Mouse (Mus musculus) C2C12 (cell line): ENCODE measurements around the gene Gm20458. TPM values are rescaled to one million over a fixed set of nuclear protein-coding genes. Genes with fewer than 3 reads are reported as not detected.

Experiments used
- H3K27me3 ChIP-seq: one replicate; pipeline ENCODE4 v1.6.1; 2011; ENCODE audit not compliant: control insufficient read depth, insufficient read depth, insufficient read length
- H3K36me3 ChIP-seq: one replicate; pipeline ENCODE4 v1.6.1; 2011; ENCODE audit not compliant: control insufficient read depth, insufficient read depth
- H3K4me3 ChIP-seq: one replicate; pipeline ENCODE4 v1.5.1; 2011; ENCODE audit warnings: mild to moderate bottlenecking, control low read depth; ENCODE audit not compliant: poor library complexity, insufficient read depth, severe bottlenecking
- H3K79me2 ChIP-seq: one replicate; pipeline ENCODE4 v1.6.1; 2011; ENCODE audit not compliant: control insufficient read depth, insufficient read depth
- H3K79me3 ChIP-seq: one replicate; pipeline ENCODE4 v1.6.1; 2011; ENCODE audit warnings: low read depth, control low read depth
- H3ac ChIP-seq: one replicate; pipeline ENCODE3; 2011; ENCODE audit warnings: low read depth; ENCODE audit not compliant: control insufficient read depth, insufficient read length
- CEBPB ChIP-seq: IDR thresholded peaks from one replicate; pipeline ENCODE4 v1.6.1; 2011; ENCODE audit warnings: low read depth, mild to moderate bottlenecking, control low read depth, moderate library complexity
- CTCF ChIP-seq: IDR thresholded peaks from one replicate; pipeline ENCODE4 v1.5.1; 2011; ENCODE audit not compliant: control insufficient read depth, insufficient read depth, insufficient read length
- FOSL1 ChIP-seq: IDR thresholded peaks from one replicate; pipeline ENCODE4 v1.8.0; 2011; ENCODE audit warnings: mild to moderate bottlenecking, low read length; ENCODE audit not compliant: poor library complexity, insufficient read depth, severe bottlenecking
- MAX ChIP-seq: IDR thresholded peaks from one replicate; pipeline ENCODE4 v1.6.1; 2011; ENCODE audit warnings: mild to moderate bottlenecking, control low read depth
- MYOD1 ChIP-seq: IDR thresholded peaks from one replicate; pipeline ENCODE4 v1.6.1; 2011; ENCODE audit warnings: low read depth; ENCODE audit not compliant: control insufficient read depth, insufficient read length
- MYOG ChIP-seq: IDR thresholded peaks from one replicate; pipeline ENCODE4 v1.6.1; 2011; ENCODE audit not compliant: control insufficient read depth, insufficient read length; ENCODE audit errors: extremely low read depth
- USF1 ChIP-seq: IDR thresholded peaks from one replicate; pipeline ENCODE4 v1.6.1; 2011; ENCODE audit warnings: low read depth, mild to moderate bottlenecking, control low read depth, moderate library complexity
- polyA plus RNA-seq: library from polyadenylated mRNA; unstranded; fragments of >200 nt; fragmentation: generic; extraction: Trizol; gene quantifications from one replicate; pipeline ENCODE4 v1.2.1, GENCODE M21; 2012; ENCODE audit warnings: missing spikeins

Gene Gm20458
- polyA plus RNA-seq, 1 experiment: 29.7 TPM

DNA sequence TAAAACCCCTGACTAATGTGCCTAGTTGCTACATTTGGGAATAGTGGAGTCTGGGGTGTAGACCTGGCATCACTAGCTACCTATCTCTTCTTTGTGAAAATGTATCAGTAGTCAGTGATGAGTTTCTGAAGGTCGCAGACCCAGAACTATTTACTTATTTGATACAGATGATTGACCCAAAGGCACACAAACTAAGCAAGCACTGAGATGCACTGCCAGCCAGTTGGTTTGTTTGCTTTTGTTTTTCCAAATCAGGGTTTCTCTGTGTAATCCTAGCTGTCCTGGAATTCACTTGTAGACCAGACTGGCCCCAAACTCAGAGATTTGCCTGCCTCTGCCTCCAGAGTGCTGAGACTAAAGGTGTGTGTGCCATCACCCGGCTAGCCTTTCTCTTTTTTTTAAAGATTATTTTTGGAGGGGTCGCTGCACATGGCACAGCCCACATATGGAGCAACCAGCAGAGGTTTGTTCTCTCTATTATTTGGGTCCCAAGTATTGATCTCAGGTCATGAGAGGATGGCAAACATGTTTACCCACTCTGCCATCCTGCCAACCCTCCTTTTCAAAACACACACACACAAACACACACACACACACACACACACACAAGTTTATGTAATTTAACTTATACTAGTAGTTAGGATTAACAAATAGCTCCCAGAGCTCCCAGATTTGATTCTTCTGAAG lies 15.2 kb upstream of the Gm20458 start:
- H3K27me3 ChIP-seq: no peaks in the 10 kb centered on the region
- H3ac ChIP-seq: no peak overlapping the region
- peaks cover 21% of the 10 kb centered on the region for H3K79me3 ChIP-seq
- H3K79me2 ChIP-seq: peaks cover 25% of the 10 kb centered on the region
- H3K4me3 ChIP-seq: no peak overlapping the region
- peaks cover 1% of the 10 kb centered on the region for H3K36me3 ChIP-seq
- no peak for TF ChIP-seq FOSL1
- no peak for TF ChIP-seq CTCF
- TF ChIP-seq MAX: no peak

DNA sequence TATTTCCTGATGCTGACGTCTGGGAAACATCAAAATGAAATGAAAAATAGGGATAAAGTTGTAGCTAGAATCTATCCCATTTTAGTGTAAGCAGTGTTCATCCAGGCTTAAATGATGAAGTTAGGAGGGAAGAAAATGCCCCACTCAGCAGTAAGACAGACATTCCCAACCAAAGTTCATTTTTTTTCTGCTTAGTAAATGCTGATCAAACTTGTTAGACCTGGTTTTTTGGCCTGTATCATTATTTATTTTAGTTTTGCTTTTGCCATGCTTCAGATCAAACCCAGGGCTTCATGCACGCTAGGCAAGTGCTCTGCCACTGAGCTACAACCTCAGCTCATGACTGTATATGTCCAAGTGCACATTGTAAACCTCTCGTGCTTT lies 14.7 kb upstream of the Gm20458 start:
- no peak for TF ChIP-seq CTCF
- TF ChIP-seq FOSL1: no peak
- no peak for TF ChIP-seq CEBPB
- TF ChIP-seq MAX: no peak
- no peak for TF ChIP-seq USF1
- TF ChIP-seq MYOD1: no peak
- no peak for TF ChIP-seq MYOG
- Histone ChIP-seq H3K4me3 (no peak overlapping the region), H3K36me3 (no peaks in the 10 kb centered on the region), H3ac (no peak overlapping the region), H3K27me3 (no peaks in the 10 kb centered on the region), H3K79me2 (peaks cover 20% of the 10 kb centered on the region), H3K79me3 (peaks cover 16% of the 10 kb centered on the region)

DNA sequence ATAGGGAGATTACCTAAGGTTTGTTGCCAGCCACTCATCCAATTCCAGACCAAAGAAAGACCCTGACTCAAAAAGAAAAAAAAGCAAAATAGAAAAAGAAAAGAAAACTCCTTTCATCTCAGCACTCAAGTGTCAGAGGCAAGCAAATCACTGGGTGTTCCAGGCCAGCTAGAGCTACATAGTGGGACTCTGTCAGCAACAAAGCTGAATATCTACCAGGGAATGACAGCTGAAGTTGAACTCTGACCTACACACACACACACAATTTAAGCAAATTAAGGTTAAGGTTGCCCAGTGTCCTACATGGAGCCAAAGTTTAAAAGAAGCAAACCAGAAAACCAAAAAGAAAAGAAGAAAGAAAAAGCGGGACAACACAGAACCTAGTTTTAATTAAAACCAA lies 12.6 kb upstream of the Gm20458 start:
- Histone ChIP-seq H3K36me3 (no peaks in the 10 kb centered on the region), H3K4me3 (no peak overlapping the region), H3K79me3 (no peaks in the 10 kb centered on the region), H3K27me3 (no peaks in the 10 kb centered on the region), H3ac (no peak overlapping the region), H3K79me2 (no peaks in the 10 kb centered on the region)
- TF ChIP-seq CTCF (no peak), MAX (no peak)

DNA sequence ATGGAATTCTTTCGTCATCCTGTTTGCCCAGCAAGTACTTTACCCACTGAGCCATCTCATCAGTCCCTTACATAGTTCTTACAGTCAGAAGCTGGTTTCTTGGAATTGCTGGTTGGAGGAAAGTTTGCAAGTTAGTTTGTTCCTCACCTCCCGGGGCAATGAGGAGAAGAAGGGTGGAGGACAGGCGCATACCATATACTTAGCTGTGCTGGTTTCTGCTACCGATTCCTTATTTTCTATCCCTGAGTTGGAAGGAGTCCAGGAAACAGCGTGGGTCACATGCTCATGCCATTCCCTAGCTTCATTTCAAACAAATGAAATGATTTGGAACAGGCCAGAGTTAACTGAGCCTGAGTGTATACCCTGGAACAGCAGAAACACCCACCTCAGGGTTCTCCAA lies 11.8 kb upstream of the Gm20458 start:
- TF ChIP-seq MYOD1 (no peak), FOSL1 (no peak), USF1 (no peak), MYOG (no peak), MAX (no peak), CEBPB (no peak), CTCF (no peak)
- no peaks in the 10 kb centered on the region for H3K27me3 ChIP-seq
- H3K79me2 ChIP-seq: no peaks in the 10 kb centered on the region
- H3K79me3 ChIP-seq: no peaks in the 10 kb centered on the region
- H3K4me3 ChIP-seq: no peak overlapping the region
- no peaks in the 10 kb centered on the region for H3K36me3 ChIP-seq
- H3ac ChIP-seq: no peak overlapping the region

DNA sequence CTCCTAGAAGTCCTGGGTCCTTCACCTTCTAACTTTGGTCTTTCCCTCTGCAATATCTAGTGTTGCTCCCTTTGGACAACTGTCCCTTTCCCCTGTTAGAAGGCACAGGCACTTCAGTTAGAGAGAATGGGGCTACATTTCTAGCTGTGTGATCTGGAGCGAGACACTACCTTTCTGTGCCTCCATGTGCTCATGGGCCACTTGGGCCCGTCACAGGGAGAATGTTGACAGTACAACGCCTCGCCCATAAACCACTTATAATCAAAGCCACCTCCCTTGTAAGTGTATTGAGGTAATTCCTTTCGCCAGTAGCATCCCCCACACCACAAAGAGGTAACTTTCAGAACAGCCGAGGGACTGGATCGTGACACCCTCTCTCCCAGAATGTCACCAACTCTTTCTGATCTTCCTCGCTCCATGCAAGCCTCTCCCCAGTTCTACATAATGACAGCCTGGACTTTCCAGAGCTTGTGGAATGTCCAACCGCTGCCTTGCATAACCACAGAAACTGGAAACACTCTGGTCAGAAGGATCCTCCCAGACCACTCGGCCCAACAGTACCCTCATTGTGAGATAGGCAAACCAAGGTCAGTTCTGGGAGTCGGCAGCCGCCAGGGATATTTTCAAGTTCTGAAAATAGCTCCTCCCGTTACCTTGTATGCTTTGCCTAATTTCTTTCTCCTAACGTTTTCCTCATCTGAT lies 11.3 kb upstream of the Gm20458 start:
- H3K79me2 ChIP-seq: no peaks in the 10 kb centered on the region
- H3K79me3 ChIP-seq: no peaks in the 10 kb centered on the region
- H3ac ChIP-seq: no peak overlapping the region
- no peak overlapping the region for H3K4me3 ChIP-seq
- TF ChIP-seq CEBPB: no peak
- TF ChIP-seq FOSL1: no peak
- no peak for TF ChIP-seq USF1
- no peak for TF ChIP-seq MYOG
- no peak for TF ChIP-seq CTCF
- no peak for TF ChIP-seq MAX
- TF ChIP-seq MYOD1: no peak
- H3K27me3 ChIP-seq: no peaks in the 10 kb centered on the region
- H3K36me3 ChIP-seq: no peaks in the 10 kb centered on the region

DNA sequence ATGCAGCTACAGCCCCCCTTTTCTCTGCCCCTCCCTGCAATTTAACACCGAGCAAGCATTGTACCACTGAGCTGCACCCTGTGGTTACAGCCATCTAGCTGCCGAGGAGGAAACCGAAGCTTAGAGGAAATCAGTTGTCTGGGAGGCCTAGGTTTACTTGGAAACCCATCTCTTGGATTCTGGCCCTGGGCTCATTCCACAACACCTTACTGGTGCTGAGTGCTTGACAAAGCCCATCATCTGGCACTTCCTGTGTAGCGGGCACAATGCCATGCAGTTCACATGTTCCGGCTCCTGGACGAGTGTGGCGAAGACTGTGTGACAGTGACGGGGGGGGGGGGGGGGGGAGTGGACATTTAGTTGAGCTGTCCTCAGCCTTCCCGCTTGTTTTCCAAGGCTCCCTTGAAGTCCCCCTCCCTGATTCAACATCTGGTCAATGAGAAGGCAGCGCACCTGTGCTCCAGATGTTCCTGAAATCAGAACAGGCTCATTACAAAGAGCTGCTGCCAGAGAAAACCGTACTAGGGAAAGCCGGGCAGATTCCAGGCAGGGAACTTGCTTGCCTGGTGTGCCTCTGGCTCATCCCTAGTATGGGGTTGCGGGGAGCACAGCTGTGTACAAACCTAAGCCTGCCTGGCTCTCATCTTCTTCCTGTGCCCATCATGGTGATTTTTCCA lies 8.6 kb upstream of the Gm20458 start:
- Histone ChIP-seq H3K79me3 (no peaks in the 10 kb centered on the region), H3K27me3 (no peaks in the 10 kb centered on the region)
- no peak for TF ChIP-seq MAX
- peak; percentile 31 for TF ChIP-seq MYOD1

More for the DNA sequence above, 8.6 kb upstream of the Gm20458 start:
- no peaks in the 10 kb centered on the region for H3K36me3 ChIP-seq
- H3K79me2 ChIP-seq: no peaks in the 10 kb centered on the region
- no peak overlapping the region for H3K4me3 ChIP-seq
- no peak overlapping the region for H3ac ChIP-seq
